Mouse (Mus musculus): ENCODE data around the gene Klhl40.
A peak's percentile ranks its signal among the peaks of the same experiment; 100 is the strongest.

Gene Klhl40

GRCm38 (mm10) chr9:121777484-121778065 is at the start of gene Klhl40:
Gene Klhl40 (plus strand): TSS chr9:121777607.
- DNase-seq (ENCODE audit: low spot score), result no peak

GRCm38 (mm10) chr9:121740490-121740889 is 36.9 kb upstream of the Klhl40 start:
- DNase-seq (ENCODE audit: low spot score), result no peak

GRCm38 (mm10) chr9:121741168-121741567 is 36.2 kb upstream of the Klhl40 start:
- DNase-seq (ENCODE audit: low spot score), result no peak

- DNase-seq (ENCODE audit: low spot score), result no peak
Observed at GRCm38 (mm10) chr9:121744051-121744450, 33.4 kb upstream of the Klhl40 start.

- DNase-seq (ENCODE audit: low spot score), result no peak
Observed at GRCm38 (mm10) chr9:121752774-121753173, 24.6 kb upstream of the Klhl40 start.

GRCm38 (mm10) chr9:121754624-121755023 is 22.8 kb upstream of the Klhl40 start:
- DNase-seq (ENCODE audit: low spot score), result no peak

GRCm38 (mm10) chr9:121756785-121757184 is 20.6 kb upstream of the Klhl40 start:
- no peak for DNase-seq (ENCODE audit: low spot score)

GRCm38 (mm10) chr9:121757432-121757831 is 20.0 kb upstream of the Klhl40 start:
- peak; percentile 20 for DNase-seq (ENCODE audit: low spot score)

GRCm38 (mm10) chr9:121757835-121758814 is 19.3 kb upstream of the Klhl40 start:
- DNase-seq (ENCODE audit: low spot score), result peak; percentile 26

- peak; percentile 86 for DNase-seq (ENCODE audit: low spot score)
Observed at GRCm38 (mm10) chr9:121759091-121760081, 18.0 kb upstream of the Klhl40 start, which contains the start of gene Zfp651. Gene Zfp651 (plus strand): TSS chr9:121759330.

- peak; percentile 88 for DNase-seq (ENCODE audit: low spot score)
Observed at GRCm38 (mm10) chr9:121760271-121761090, 16.9 kb upstream of the Klhl40 start.

- no peak for DNase-seq (ENCODE audit: low spot score)
Observed at GRCm38 (mm10) chr9:121761091-121761665, 16.2 kb upstream of the Klhl40 start.

GRCm38 (mm10) chr9:121761787-121762186 is 15.6 kb upstream of the Klhl40 start:
- DNase-seq (ENCODE audit: low spot score), result no peak

GRCm38 (mm10) chr9:121762248-121762647 is 15.2 kb upstream of the Klhl40 start:
- DNase-seq (ENCODE audit: low spot score), result no peak

GRCm38 (mm10) chr9:121762761-121763160 is 14.6 kb upstream of the Klhl40 start:
- no peak for DNase-seq (ENCODE audit: low spot score)

- no peak for DNase-seq (ENCODE audit: low spot score)
Observed at GRCm38 (mm10) chr9:121763716-121764115, 13.7 kb upstream of the Klhl40 start.

GRCm38 (mm10) chr9:121765166-121765855 is 12.1 kb upstream of the Klhl40 start:
- DNase-seq (ENCODE audit: low spot score), result no peak

- DNase-seq (ENCODE audit: low spot score), result no peak
Observed at GRCm38 (mm10) chr9:121772412-121772811, 5.0 kb upstream of the Klhl40 start.

GRCm38 (mm10) chr9:121775951-121776350 is 1.5 kb upstream of the Klhl40 start:
- DNase-seq (ENCODE audit: low spot score), result no peak

GRCm38 (mm10) chr9:121776511-121776910 is 896 bp upstream of the Klhl40 start:
- DNase-seq (ENCODE audit: low spot score), result no peak
